Mouse (Mus musculus): ENCODE data around the gene Ikzf3.

DNA sequence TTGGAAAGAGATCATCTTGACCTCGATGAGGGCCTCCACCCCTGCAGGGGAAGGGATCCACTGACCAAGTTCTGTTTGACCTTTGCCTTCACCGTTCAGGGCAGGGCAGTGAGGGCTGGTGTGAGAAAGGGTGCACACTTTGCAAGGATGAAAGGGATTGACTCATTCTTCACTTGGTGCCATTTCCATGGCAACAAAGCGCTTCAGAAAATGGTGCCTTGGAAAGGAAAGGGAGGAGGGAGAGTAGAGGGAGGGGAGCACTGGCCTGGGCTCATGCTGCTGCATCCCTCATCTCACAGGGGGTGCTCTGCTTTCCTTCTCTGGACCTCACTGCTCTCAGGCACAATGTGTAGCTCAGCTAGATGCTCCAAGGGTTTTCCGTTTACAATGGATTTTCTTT lies 73.1 kb downstream of the Ikzf3 start:
- TF ChIP-seq CTCF (IDR thresholded peaks at IDR 0.05; ENCODE audit: low read depth, low read length): no peak
- TF ChIP-seq POLR2A (IDR thresholded peaks at IDR 0.05; ENCODE audit: extremely low read depth, insufficient read depth, low read length): no peak
